Mouse (Mus musculus) ES-E14 (cell line): ENCODE measurements around the gene Lmbr1l.

ENCODE experiments used
- CHD2 ChIP-seq: IDR thresholded peaks from 2 replicates; pipeline ENCODE4 v1.6.1; 2014; ENCODE audit warnings: mild to moderate bottlenecking, low read depth, low read length, inconsistent platforms
- MAFK ChIP-seq: IDR thresholded peaks from 2 replicates; pipeline ENCODE4 v1.6.1; 2014; ENCODE audit warnings: mild to moderate bottlenecking, low read depth, low read length, inconsistent platforms; ENCODE audit not compliant: insufficient read depth
- ZC3H11A ChIP-seq: IDR thresholded peaks from 2 replicates; pipeline ENCODE4 v1.6.1; 2012; ENCODE audit warnings: low read depth, mild to moderate bottlenecking, inconsistent platforms, low read length, borderline replicate concordance

GRCm38 (mm10) chr15:98930017-98930734, 12.1 kb upstream of the Lmbr1l start:
- no peak for TF ChIP-seq ZC3H11A
- no peak for TF ChIP-seq MAFK
- TF ChIP-seq CHD2 = 0 out of 2 replicates have a peak, but pooled peaks have one; percentile 23
